Mouse (Mus musculus) lung, postnatal 0 days (tissue): ENCODE data around the gene Hoxb8. TPM values are rescaled to one million over a fixed set of nuclear protein-coding genes. Genes with fewer than 3 reads are reported as not detected.

Source experiments
- ATAC-seq: fragments of 200-750 bp; cut with Nextera tagmentation; 2 replicates; pipeline ENCODE4 v1.8.0; 2017; ENCODE audit warnings: moderate library complexity
- DNase-seq: peaks from one replicate; pipeline ENCODE4 v3.0.0-alpha.2; 2016; ENCODE audit warnings: low spot score
- H3K27ac ChIP-seq: fragments of 300-500 bp; sonication (generic); 2 replicates; pipeline ENCODE4 v1.5.1; 2014; ENCODE audit warnings: antibody characterized with exemption, mild to moderate bottlenecking, low read length, mixed read lengths
- H3K27me3 ChIP-seq: fragments of 300-500 bp; sonication (generic); replicated peaks from 2 replicates; pipeline ENCODE4 v1.6.1; 2014; ENCODE audit warnings: low read length, mixed read lengths; ENCODE audit not compliant: insufficient read depth
- H3K36me3 ChIP-seq: fragments of 300-500 bp; sonication (generic); 2 replicates; pipeline ENCODE4 v1.6.1; 2014; ENCODE audit warnings: low read length, mixed read lengths; ENCODE audit not compliant: insufficient read depth
- H3K4me1 ChIP-seq: fragments of 300-500 bp; sonication (generic); 2 replicates; pipeline ENCODE4 v1.6.1; 2014; ENCODE audit warnings: antibody characterized with exemption, low read depth, low read length, mixed read lengths; ENCODE audit not compliant: insufficient read depth
- H3K4me2 ChIP-seq: fragments of 300-500 bp; sonication (generic); replicated peaks from 2 replicates; pipeline ENCODE4 v1.6.1; 2014; ENCODE audit warnings: low read depth, mild to moderate bottlenecking, low read length, moderate library complexity, mixed read lengths
- H3K4me3 ChIP-seq: fragments of 300-500 bp; sonication (generic); 2 replicates; pipeline ENCODE4 v1.5.1; 2014; ENCODE audit warnings: low read depth, low read length
- H3K9ac ChIP-seq: fragments of 300-500 bp; sonication (generic); replicated peaks from 2 replicates; pipeline ENCODE4 v1.6.1; 2014; ENCODE audit warnings: low read depth, mild to moderate bottlenecking
- H3K9me3 ChIP-seq: fragments of 300-500 bp; sonication (generic); 2 replicates; pipeline ENCODE4 v1.6.1; 2016; ENCODE audit warnings: low read length, mixed read lengths
- CTCF ChIP-seq: IDR thresholded peaks from 2 replicates; pipeline ENCODE4 v1.5.1; 2016; ENCODE audit warnings: antibody characterized with exemption, mild to moderate bottlenecking
- EP300 ChIP-seq: IDR thresholded peaks from 2 replicates; pipeline ENCODE4 v1.6.1; 2016; ENCODE audit warnings: antibody characterized with exemption, mild to moderate bottlenecking, control low read depth
- WGBS: fragments of 180-500 bp; shearing (Covaris S2); extraction: QIAGEN DNeasy Blood & Tissue Kit; methylation state at CpG from one replicate; pipeline ENCODE4 v1.1.7; 2014; 5-methylcytosine and 5-hydroxymethylcytosine counted together
- polyA plus RNA-seq: library from polyadenylated mRNA; unstranded; fragments of >200 nt; fragmentation: Nextera tagmentation; extraction: Ambion mirVana; gene quantifications from 2 replicates; pipeline ENCODE4 v1.2.1, GENCODE M21; 2015

Gene Hoxb8
- polyA plus RNA-seq, 1 experiment from 2014 or later = 0.23 TPM

DNA sequence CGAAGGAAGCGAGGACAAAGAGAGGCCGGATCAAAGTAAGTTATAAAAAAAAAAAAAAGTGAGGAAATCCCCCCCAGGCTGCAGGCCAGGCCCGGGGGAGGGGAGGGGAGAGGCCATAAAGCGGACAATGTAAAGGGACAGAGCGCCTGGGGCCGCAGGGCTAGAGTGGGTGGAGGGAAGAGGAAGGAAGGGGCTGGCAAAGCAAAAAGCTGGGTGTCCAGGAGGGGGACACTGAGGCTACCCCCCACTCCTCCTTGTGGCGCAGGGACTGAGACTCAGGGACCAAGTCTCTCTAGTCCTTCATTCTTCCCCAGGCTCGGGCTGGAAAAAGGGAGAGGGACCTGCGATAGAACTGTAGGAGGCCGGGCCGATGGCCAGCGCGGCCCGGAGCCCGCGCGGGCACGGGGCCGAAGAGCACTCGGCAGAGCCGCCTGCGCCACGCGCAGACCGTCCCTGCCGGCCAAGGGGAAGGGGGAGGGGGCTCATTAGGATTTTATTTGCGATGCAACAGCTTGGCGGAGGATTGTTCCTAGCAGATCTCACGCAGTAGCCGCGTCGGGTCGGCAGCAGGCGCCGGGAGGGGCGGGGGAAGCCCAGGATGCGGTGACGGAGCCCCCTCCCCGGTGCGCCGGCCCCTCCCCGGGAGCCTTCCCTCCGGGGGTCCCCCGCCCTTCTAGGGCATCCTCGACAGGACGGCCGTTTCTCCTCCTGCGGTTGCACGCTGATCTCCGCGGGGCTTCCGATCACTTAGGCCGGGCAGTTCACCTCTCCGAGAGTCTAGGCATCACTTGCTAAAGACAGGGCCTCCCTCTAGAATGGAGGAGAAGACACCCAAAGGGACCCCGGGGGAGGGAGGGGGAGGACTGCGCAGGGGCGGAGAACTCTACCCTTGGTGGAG, 9.4 kb upstream of the Hoxb8 start:
- no peak overlapping the region for H3K9ac ChIP-seq
- H3K27me3 ChIP-seq = peaks cover 96% of the 10 kb centered on the region
- H3K36me3 ChIP-seq = no peaks in the 10 kb centered on the region
- ATAC-seq (peak; percentile 32), DNase-seq (no peak)
- no peaks in the 10 kb centered on the region for H3K9me3 ChIP-seq
- WGBS = under 1% methylated on average over 56 of the region's 58 CpGs
- peak overlapping the region; percentile 50 for H3K4me2 ChIP-seq
- H3K4me3 ChIP-seq = peak overlapping the region; percentile 32
- peaks cover 10% of the 10 kb centered on the region; the same call in 1 of the 2 replicates for H3K4me1 ChIP-seq
- no peak overlapping the region for H3K27ac ChIP-seq
- TF ChIP-seq EP300 = no peak

DNA sequence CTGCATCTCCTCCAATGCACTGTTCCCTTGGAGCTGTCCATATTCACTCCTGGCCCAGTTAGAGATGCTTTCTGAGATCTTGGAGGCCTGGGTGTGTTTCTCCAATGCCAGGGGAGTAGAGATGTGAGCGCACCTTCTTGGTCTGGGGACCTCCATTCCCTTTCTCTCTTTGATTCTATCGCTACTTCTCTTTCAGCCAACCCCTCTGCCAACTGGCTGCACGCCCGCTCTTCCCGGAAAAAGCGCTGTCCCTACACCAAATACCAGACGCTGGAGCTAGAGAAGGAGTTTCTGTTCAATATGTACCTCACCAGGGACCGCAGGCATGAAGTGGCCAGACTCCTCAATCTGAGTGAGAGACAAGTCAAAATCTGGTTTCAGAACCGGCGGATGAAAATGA, 7.3 kb upstream of the Hoxb8 start:
- H3K36me3 ChIP-seq = no peaks in the 10 kb centered on the region
- no peaks in the 10 kb centered on the region for H3K9me3 ChIP-seq
- 8% methylated on average over 10 of the region's 10 CpGs for WGBS
- no peak overlapping the region for H3K27ac ChIP-seq
- TF ChIP-seq EP300 = no peak
- TF ChIP-seq CTCF = no peak
- no peak overlapping the region for H3K4me2 ChIP-seq
- H3K27me3 ChIP-seq = peaks cover 99% of the 10 kb centered on the region
- no peak for ATAC-seq
- H3K4me3 ChIP-seq = no peak overlapping the region
- no peak for DNase-seq
- H3K4me1 ChIP-seq = peaks cover 10% of the 10 kb centered on the region; the same call in 1 of the 2 replicates
- no peak overlapping the region for H3K9ac ChIP-seq

DNA sequence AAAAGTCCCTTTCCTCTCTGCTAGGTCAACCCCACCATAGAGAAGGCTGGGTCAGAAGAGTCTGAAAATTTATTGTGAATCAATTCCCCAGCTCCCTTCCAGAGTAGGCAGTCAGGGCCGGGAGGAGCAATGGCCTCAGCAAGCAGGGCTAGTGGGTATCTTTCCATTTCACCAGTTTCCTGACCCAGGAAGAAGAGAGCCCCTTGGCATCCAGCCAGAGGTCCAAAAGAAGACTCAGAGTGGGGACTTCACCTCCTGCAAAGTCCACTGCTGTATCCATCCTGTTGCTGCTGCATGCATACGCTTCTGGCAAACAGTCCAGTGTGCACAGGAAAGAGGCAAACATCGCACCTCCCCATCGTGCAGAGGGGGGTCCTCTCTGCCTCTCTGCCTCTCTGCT, 5.8 kb upstream of the Hoxb8 start:
- 7% methylated on average over 4 of the region's 4 CpGs for WGBS
- TF ChIP-seq CTCF (no peak), EP300 (no peak)
- no peak overlapping the region for H3K4me3 ChIP-seq
- no peaks in the 10 kb centered on the region for H3K36me3 ChIP-seq
- H3K27ac ChIP-seq = no peak overlapping the region
- H3K4me1 ChIP-seq = peaks cover 8% of the 10 kb centered on the region; the same call in 1 of the 2 replicates
- ATAC-seq = no peak
- H3K27me3 ChIP-seq = peaks cover 92% of the 10 kb centered on the region
- no peak overlapping the region for H3K4me2 ChIP-seq
- no peaks in the 10 kb centered on the region for H3K9me3 ChIP-seq
- no peak for DNase-seq
- H3K9ac ChIP-seq = no peak overlapping the region

DNA sequence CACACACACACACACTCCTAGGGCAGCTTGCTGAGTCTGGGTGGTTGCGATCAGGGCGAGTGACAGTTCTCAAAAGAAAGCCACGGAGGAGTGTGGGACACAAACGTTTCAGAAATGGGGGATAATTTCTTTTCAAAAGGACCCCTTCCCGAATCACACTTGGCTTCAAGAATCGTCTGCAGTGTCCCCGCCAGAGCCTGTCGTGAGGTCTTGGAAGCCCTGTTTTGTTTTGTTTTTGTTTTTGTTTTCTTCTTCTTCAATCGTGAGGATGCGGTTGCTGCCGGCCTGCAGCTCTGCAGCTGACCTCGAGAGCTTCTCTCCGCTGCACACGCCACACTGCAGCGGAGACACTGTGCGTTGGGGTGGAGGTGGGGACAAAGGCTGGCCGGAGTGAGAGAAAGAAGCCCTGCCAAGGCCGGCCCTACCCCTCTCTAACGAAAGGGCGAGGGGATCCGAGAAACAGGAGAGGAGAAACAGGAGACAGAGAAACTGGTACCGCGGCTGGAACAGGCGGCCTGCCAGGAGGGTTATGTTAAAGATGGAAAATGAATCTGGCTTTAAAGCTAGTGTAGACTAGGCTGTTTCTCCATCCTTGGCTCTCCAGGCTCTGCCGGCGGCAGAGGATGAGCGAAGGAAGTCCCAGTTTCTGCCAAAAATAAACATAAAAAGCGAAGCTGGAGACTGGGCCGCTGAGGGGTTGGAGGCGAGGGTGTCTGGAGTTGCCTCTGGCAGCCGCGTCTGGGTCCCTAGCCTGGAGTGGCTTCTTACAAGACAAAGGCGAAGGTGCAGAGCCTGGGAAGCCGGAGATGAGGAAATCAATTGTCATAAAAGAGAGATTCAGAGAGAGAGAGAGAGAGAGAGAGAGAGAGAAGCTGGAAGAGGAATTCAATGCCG, 4.3 kb upstream of the Hoxb8 start:
- no peak overlapping the region for H3K9ac ChIP-seq
- no peak for TF ChIP-seq CTCF
- no peak for TF ChIP-seq EP300
- WGBS = 3% methylated on average over 35 of the region's 35 CpGs
- no peak overlapping the region for H3K27ac ChIP-seq
- no peak overlapping the region for H3K4me2 ChIP-seq
- H3K4me3 ChIP-seq = no peak overlapping the region
- DNase-seq (no peak), ATAC-seq (no peak)
- H3K27me3 ChIP-seq = peaks cover 87% of the 10 kb centered on the region
- no peaks in the 10 kb centered on the region for H3K36me3 ChIP-seq
- no peaks in the 10 kb centered on the region for H3K9me3 ChIP-seq
- H3K4me1 ChIP-seq = no peaks in the 10 kb centered on the region

DNA sequence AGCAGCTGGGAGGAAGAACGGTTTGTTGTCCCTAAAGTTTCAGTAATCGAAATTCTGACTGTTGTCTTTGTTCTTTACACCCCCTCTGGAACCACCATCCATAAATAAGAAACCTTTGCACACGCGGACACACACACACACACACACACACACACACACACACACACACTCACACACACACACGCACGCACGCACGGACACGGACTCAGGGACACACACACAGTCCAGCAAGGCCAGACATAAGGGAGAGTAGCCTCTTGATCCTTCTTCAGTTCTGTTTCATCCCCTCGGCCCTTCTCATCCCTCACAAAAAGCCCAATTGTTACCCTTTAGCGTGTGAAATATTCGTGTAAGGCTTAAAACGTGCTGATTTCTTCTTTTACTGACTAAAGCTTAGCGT, 3.4 kb upstream of the Hoxb8 start:
- no peak for ATAC-seq
- Histone ChIP-seq H3K36me3 (no peaks in the 10 kb centered on the region), H3K27me3 (peaks cover 87% of the 10 kb centered on the region), H3K4me3 (no peak overlapping the region), H3K4me2 (no peak overlapping the region), H3K9me3 (no peaks in the 10 kb centered on the region), H3K27ac (no peak overlapping the region), H3K9ac (no peak overlapping the region), H3K4me1 (no peaks in the 10 kb centered on the region)
- TF ChIP-seq EP300 = no peak
- no peak for TF ChIP-seq CTCF
- no peak for DNase-seq
- 19% methylated on average over 14 of the region's 14 CpGs for WGBS

DNA sequence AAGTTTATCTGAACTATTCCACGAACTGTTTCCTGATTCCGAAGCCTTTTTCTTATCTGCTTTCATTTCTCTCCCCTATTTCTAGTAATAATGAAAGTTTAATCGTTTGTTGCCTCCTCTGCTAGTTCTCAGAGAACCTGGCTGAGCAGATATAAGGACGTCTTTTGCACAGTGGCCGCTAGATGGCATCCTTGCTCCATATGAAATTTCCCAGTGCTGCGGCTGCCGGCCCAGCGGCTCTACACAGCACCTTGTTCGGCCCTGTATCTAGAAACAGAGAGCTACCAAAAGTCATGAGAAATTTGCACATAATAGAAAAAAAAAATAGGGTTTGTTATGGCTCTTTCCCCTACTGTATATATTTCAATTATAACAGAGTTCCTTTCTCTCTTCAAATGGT, 2.9 kb upstream of the Hoxb8 start:
- no peak overlapping the region for H3K9ac ChIP-seq
- no peak overlapping the region for H3K4me2 ChIP-seq
- H3K27ac ChIP-seq = no peak overlapping the region
- no peak overlapping the region for H3K4me3 ChIP-seq
- under 1% methylated on average over 9 of the region's 9 CpGs for WGBS
- peak; percentile 86 for TF ChIP-seq CTCF
- no peak for TF ChIP-seq EP300
- no peaks in the 10 kb centered on the region for H3K4me1 ChIP-seq
- H3K27me3 ChIP-seq = peaks cover 83% of the 10 kb centered on the region
- H3K9me3 ChIP-seq = no peaks in the 10 kb centered on the region
- no peaks in the 10 kb centered on the region for H3K36me3 ChIP-seq
- ATAC-seq = peak; percentile 80
- peak; percentile 89 for DNase-seq
